Comparison of ENCODE assay signal across 12 mouse cellular contexts in the genomic region with DNA sequence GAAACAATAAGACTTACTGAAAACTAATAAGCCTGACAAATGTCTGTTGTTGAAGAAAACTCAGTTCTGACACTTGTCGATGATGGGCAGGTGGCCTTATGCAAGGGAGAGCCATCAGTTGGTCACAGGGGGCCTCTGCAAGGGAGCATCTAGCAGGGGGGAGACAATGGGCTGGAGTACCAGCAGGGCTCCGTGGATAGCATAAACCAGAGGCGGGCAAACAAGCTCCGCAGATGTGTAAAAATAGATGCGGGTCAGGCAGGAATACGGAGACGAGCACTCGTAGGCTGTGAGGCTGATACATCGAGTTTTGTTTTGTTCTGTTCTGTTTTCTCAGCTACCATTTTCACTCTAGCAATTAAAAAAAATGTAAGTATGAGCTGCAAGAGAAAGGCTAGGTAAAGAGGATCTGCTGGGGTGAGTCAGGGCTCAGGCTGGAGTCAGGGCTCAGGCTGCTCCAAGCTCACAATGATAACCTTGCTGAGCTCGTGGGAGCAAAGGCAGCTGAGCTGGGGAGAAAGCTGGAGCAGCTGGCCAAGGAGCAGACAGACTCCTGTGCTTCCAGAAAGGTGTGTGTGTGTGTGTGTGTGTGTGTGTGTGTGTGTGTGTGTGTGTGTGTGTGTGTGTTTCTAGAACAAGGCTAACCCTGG. TPM values are rescaled to one million over a fixed set of nuclear protein-coding genes. Genes with fewer than 3 reads are reported as not detected.
"Had no signal": no experiment of that assay in that cellular context is flagged by ENCODE, and none has a peak within 500 bp of the region (broad histone marks: within the 10 kb centered on the region; RNA-seq: fewer than 3 reads in every experiment).

No protein-coding gene starts in this region.

- H3K9ac ChIP-seq: limb, embryonic 13.5 days; liver, embryonic 14.5 days; neural tube, embryonic 15.5 days had no signal

- H3K4me1 ChIP-seq: limb, embryonic 13.5 days; neural tube, embryonic 15.5 days had no signal

- H3K36me3 ChIP-seq: limb, embryonic 13.5 days; neural tube, embryonic 15.5 days had no signal

- H3K4me3 ChIP-seq: layer of hippocampus, adult 2 months; limb, embryonic 13.5 days; myocyte; neural tube, embryonic 15.5 days had no signal

- H3K27ac ChIP-seq: layer of hippocampus, adult 2 months; limb, embryonic 13.5 days; liver, embryonic 14.5 days; neural tube, embryonic 15.5 days; stomach, postnatal 0 days had no signal

- H3K9me3 ChIP-seq: limb, embryonic 13.5 days; neural tube, embryonic 15.5 days had no signal

- H3K27me3 ChIP-seq: neural tube, embryonic 15.5 days had no signal

- H3K4me2 ChIP-seq: limb, embryonic 13.5 days; neural tube, embryonic 15.5 days had no signal

- DNase-seq: kidney, postnatal 10 days; kidney, postnatal 4 days; left cerebral cortex, postnatal 4 days; lung, adult 18-20 months; midbrain, embryonic 14.5 days; thymus, postnatal 4 days had no signal

RNA-seq across cellular contexts. Expression of a gene that starts 40.3 kb away (rescaled TPM):
- polyA plus RNA-seq: midbrain, embryonic 14.5 days; myocyte had no signal
